Mouse (Mus musculus): ENCODE measurements around the gene Zfp316. TPM values are rescaled to one million over a fixed set of nuclear protein-coding genes. Genes with fewer than 3 reads are reported as not detected.

The Zfp316 gene
- 9.0 and 9.4 TPM in 2 replicates for polyA plus RNA-seq (2015; fragmentation: Nextera tagmentation; extraction: Ambion mirVana)

DNA sequence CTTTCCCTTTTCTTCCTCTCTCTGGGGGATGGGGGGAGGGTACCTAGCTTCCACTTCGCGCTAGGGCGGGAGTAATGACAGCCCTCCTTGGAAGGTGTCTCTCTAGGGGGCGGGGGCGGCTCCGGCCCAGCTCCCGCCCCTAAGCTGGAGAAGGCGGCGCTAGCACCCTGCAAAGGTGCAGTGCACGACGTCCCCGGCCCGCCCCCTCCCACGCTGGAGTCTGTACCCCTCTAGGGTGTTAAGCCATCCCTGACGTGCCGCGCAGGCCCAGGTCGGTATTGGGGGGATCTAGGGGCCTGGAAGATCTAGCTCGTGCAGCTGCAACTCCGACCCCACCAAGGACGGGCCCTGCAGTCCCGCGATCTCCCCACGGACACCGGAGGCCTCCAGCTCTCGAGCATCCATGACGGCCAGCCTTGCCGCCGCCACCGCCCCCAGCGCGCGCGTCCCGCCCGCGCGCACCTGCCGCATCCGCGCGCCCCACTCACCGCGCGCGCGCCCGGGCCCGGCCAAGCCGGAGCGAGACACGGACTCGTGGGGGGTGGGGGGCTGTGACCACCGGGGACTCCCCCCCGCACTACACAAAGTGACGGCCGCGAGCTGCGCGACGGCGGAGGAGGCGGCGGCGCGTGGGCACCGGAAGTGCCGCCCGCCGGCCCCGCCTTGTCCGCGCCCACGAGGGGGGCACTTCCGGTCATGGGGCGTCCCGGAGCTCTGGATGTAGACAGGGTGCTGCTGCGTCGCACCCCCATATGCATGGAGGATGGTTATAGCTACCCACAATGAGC lies at the start of gene Zfp316:
Gene Zfp316 (minus strand): TSS at position 660 of the 788 bp plus-strand sequence.
- under 1% methylated on average over 79 of the region's 79 CpGs for WGBS
- Histone ChIP-seq H3K4me3 (peak within 1 kb of the TSS; percentile 81), H3K9ac (peak within 1 kb of the TSS; percentile 96), H3K4me1 (replicated peaks) (peaks cover 53% of the 10 kb centered on the region), H3K9me3 (no peaks in the 10 kb centered on the region), H3K36me3 (peaks cover 5% of the 10 kb centered on the region), H3K27ac (peak within 1 kb of the TSS; percentile 91), H3K4me2 (peak within 1 kb of the TSS; percentile 90), H3K27me3 (0 out of 2 replicates have a peak, but pooled peaks cover 3% of the 10 kb centered on the region)
- peak; percentile 88 for ATAC-seq (ENCODE audit: low FRiP score)

DNA sequence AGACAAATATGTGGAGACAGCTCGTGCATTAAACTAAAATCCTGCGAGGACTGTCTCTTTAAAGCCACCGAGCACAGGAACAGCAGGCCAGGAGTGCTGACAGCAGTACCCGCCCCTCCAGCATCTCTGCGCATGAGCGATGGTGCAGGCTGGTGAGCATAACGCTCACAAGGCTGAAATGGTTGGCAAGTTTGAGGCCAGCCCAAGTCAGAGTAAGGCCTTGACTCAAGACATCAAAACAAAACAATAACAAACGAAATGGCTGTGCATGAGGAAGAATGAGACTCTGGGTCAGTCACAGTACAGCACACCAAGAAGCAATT lies 47.4 kb upstream of the Zfp316 start:
- Histone ChIP-seq H3K9me3 (no peaks in the 10 kb centered on the region), H3K36me3 (peaks cover 71% of the 10 kb centered on the region), H3K27me3 (no peaks in the 10 kb centered on the region), H3K4me3 (no peak overlapping the region), H3K4me2 (no peak overlapping the region), H3K4me1 (replicated peaks) (peaks cover 24% of the 10 kb centered on the region), H3K9ac (no peak overlapping the region), H3K27ac (no peak overlapping the region)
- no peak for ATAC-seq (ENCODE audit: low FRiP score)
- WGBS = 86% methylated on average over 8 of the region's 8 CpGs

- H3K4me1 ChIP-seq (replicated peaks) = peaks cover 26% of the 10 kb centered on the region
- H3K27ac ChIP-seq = no peak overlapping the region
- no peaks in the 10 kb centered on the region for H3K9me3 ChIP-seq
- no peak for ATAC-seq (ENCODE audit: low FRiP score)
- H3K4me3 ChIP-seq = no peak overlapping the region
- H3K4me2 ChIP-seq = no peak overlapping the region
- H3K9ac ChIP-seq = 0 out of 2 replicates have a peak overlapping the region, but pooled peaks have one; percentile 19
- 86% methylated on average over 5 of the region's 5 CpGs for WGBS
- no peaks in the 10 kb centered on the region for H3K27me3 ChIP-seq
- peaks cover 71% of the 10 kb centered on the region for H3K36me3 ChIP-seq
Observed at GRCm38 (mm10) chr5:143316605-143317287, 46.9 kb upstream of the Zfp316 start.

DNA sequence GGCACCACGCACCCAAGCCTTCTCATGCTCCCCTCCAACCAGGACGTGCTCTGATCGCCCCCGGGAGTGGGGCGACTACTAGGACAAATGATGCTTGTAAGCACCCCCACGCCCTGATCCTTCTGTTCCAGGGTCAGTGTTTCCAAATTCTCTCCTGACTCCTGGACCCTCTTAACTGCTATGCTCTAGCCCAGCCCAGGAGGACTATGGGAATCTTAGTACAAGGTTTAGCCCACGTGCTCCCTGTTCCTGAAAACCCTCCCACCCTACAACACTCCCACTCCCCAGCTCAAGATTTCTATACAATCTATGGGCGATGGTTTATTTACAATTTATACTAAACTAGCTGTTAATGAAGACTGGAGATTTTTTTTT lies 45.7 kb upstream of the Zfp316 start:
- Histone ChIP-seq H3K27me3 (no peaks in the 10 kb centered on the region), H3K9ac (0 out of 2 replicates have a peak overlapping the region, but pooled peaks have one; percentile 26), H3K36me3 (peaks cover 71% of the 10 kb centered on the region), H3K27ac (peak overlapping the region; percentile 98; the same call in 1 of the 2 replicates), H3K4me3 (peak overlapping the region; percentile 86), H3K9me3 (no peaks in the 10 kb centered on the region), H3K4me1 (replicated peaks) (peaks cover 39% of the 10 kb centered on the region), H3K4me2 (peak overlapping the region; percentile 86)
- no peak; the same call in 1 of the 2 replicates for ATAC-seq (ENCODE audit: low FRiP score)
- WGBS = 12% methylated on average over 8 of the region's 8 CpGs

DNA sequence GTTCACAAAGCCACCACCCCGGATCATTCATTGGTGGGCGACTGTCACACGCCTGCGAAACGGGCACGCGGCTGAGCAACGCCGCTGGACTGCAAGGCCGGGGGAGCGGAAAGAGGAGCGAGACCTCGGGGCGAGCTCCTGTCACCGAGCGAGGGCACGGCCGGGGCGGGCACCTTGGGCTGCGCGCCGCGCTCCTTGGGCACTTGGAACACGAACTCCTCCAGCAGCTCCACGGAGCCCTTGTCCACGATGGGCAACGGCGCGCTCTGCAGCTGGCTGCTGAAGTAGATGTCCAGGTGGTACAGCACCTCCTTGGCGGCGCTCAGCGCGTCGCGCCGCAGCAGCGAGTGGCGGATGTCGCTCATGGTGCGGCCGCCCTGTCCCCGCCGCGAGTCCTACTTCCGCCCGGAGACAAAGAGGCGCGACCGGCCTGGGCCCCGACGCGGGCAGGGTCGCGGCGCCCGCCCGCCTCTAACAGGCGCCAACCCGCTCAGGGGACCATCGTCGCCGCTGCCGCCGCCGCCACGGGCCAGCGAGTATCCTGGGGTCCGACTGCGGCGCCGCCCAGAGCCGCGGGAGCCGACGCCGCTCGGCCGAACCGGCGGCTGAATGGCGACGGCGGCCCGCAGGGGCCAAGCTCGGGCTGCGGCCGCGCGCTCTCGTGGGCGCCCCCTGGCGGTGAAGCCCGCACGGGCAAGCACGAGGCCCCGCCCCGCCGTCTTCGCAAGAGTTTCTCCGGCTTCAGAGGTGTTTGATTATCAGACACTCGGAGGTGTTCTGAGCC lies 45.1 kb upstream of the Zfp316 start, which contains the start of gene E130309D02Rik:
Gene E130309D02Rik (minus strand): TSS at position 631 of the 784 bp plus-strand sequence.
- H3K4me3 ChIP-seq = peak within 1 kb of the TSS; percentile 86
- peaks cover 71% of the 10 kb centered on the region for H3K36me3 ChIP-seq
- H3K9ac ChIP-seq = peak within 1 kb of the TSS; percentile 95
- H3K27ac ChIP-seq = peak within 1 kb of the TSS; percentile 98
- H3K4me2 ChIP-seq = peak within 1 kb of the TSS; percentile 86
- peaks cover 44% of the 10 kb centered on the region for H3K4me1 ChIP-seq (replicated peaks)
- WGBS = under 1% methylated on average over 94 of the region's 101 CpGs
- H3K9me3 ChIP-seq = no peaks in the 10 kb centered on the region
- peak; percentile 83 for ATAC-seq (ENCODE audit: low FRiP score)
- H3K27me3 ChIP-seq = no peaks in the 10 kb centered on the region

DNA sequence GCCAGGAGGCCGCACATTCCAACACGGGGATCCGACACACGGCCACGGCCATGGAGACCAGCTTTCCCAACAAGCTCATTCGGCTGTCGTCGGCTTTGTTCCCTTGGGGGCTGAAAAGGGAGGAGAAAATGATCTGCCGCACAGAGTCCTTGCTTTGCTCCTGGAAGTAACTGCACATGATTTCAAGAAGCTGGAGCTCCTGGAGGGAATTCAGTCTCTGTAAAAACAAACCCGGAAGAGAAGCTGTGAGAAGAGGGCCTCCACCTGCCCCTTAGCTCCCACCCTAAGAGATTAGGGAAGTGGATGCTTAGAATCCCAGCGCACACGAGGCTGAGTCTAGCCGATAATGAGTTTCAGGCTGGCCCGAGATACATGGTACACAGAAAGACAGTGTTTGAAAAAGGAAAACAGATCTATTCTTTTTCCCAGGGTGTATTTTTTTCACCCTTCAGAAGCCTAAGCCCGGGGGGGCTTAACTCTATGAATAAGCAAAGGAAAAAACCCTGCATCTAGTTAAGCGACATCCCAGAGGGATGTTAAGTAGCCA lies 44.4 kb upstream of the Zfp316 start:
- Histone ChIP-seq H3K4me1 (replicated peaks) (peaks cover 45% of the 10 kb centered on the region), H3K9me3 (no peaks in the 10 kb centered on the region), H3K27ac (peak overlapping the region; percentile 98), H3K9ac (peak overlapping the region; percentile 95), H3K36me3 (peaks cover 71% of the 10 kb centered on the region), H3K4me3 (peak overlapping the region; percentile 86), H3K27me3 (no peaks in the 10 kb centered on the region), H3K4me2 (peak overlapping the region; percentile 86)
- WGBS = 1% methylated on average over 16 of the region's 16 CpGs
- ATAC-seq (ENCODE audit: low FRiP score) = no peak

GRCm38 (mm10) chr5:143311886-143312285 lies 42.1 kb upstream of the Zfp316 start:
- H3K27me3 ChIP-seq = no peaks in the 10 kb centered on the region
- peaks cover 50% of the 10 kb centered on the region for H3K4me1 ChIP-seq (replicated peaks)
- no peak overlapping the region for H3K27ac ChIP-seq
- no peak for ATAC-seq (ENCODE audit: low FRiP score)
- H3K9me3 ChIP-seq = no peaks in the 10 kb centered on the region
- H3K4me2 ChIP-seq = no peak overlapping the region
- H3K36me3 ChIP-seq = peaks cover 73% of the 10 kb centered on the region
- WGBS = 67% methylated on average over 8 of the region's 8 CpGs
- H3K4me3 ChIP-seq = no peak overlapping the region
- 0 out of 2 replicates have a peak overlapping the region, but pooled peaks have one; percentile 20 for H3K9ac ChIP-seq

- peaks cover 83% of the 10 kb centered on the region for H3K36me3 ChIP-seq
- 98% methylated on average over 7 of the region's 7 CpGs for WGBS
- H3K27me3 ChIP-seq = no peaks in the 10 kb centered on the region
- H3K9me3 ChIP-seq = no peaks in the 10 kb centered on the region
- H3K4me2 ChIP-seq = no peak overlapping the region
- no peak overlapping the region for H3K9ac ChIP-seq
- ATAC-seq (ENCODE audit: low FRiP score) = no peak
- H3K4me1 ChIP-seq (replicated peaks) = peaks cover 55% of the 10 kb centered on the region
- no peak overlapping the region for H3K4me3 ChIP-seq
- no peak overlapping the region for H3K27ac ChIP-seq
Observed at GRCm38 (mm10) chr5:143309916-143310315, 40.1 kb upstream of the Zfp316 start.

- H3K27ac ChIP-seq = no peak overlapping the region
- no peak overlapping the region for H3K4me3 ChIP-seq
- WGBS = 94% methylated on average over 5 of the region's 5 CpGs
- no peak for ATAC-seq (ENCODE audit: low FRiP score)
- H3K27me3 ChIP-seq = no peaks in the 10 kb centered on the region
- H3K4me1 ChIP-seq (replicated peaks) = peaks cover 55% of the 10 kb centered on the region
- H3K9ac ChIP-seq = no peak overlapping the region
- H3K9me3 ChIP-seq = no peaks in the 10 kb centered on the region
- peaks cover 91% of the 10 kb centered on the region for H3K36me3 ChIP-seq
- no peak overlapping the region for H3K4me2 ChIP-seq
Observed at GRCm38 (mm10) chr5:143308825-143309224, 39.0 kb upstream of the Zfp316 start.

DNA sequence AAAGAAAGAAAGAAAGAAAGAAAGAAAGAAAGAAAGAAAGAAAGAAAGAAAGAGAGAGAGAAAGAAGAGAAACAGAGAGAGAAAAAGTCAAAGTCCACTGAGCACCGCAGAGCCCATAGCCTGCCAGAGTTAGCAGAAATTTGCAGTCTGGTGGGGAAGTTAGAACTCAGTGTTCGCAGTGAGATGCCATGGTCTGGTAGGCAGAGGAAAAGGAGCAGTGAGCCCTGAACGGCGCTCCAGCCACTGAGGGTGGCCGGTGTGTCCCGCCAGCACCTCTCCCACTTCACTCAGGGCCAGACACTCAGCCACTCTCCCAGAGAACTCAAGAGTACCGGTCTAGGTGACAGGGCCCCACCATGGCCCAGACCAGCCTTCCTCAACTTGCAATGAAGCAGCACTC lies 34.4 kb upstream of the Zfp316 start:
- 90% methylated on average over 7 of the region's 7 CpGs for WGBS
- no peak overlapping the region for H3K4me2 ChIP-seq
- H3K9ac ChIP-seq = no peak overlapping the region
- no peaks in the 10 kb centered on the region for H3K9me3 ChIP-seq
- no peak overlapping the region for H3K27ac ChIP-seq
- ATAC-seq (ENCODE audit: low FRiP score) = no peak
- no peak overlapping the region for H3K4me3 ChIP-seq
- peaks cover 96% of the 10 kb centered on the region for H3K36me3 ChIP-seq
- H3K27me3 ChIP-seq = no peaks in the 10 kb centered on the region
- H3K4me1 ChIP-seq (replicated peaks) = peaks cover 18% of the 10 kb centered on the region

GRCm38 (mm10) chr5:143301296-143301695 lies 31.5 kb upstream of the Zfp316 start:
- Histone ChIP-seq H3K4me2 (no peak overlapping the region), H3K27ac (no peak overlapping the region), H3K27me3 (no peaks in the 10 kb centered on the region), H3K9ac (no peak overlapping the region), H3K4me1 (replicated peaks) (peaks cover 6% of the 10 kb centered on the region), H3K4me3 (no peak overlapping the region), H3K9me3 (no peaks in the 10 kb centered on the region), H3K36me3 (peaks cover 79% of the 10 kb centered on the region)
- WGBS = 88% methylated on average over 8 of the region's 8 CpGs
- no peak for ATAC-seq (ENCODE audit: low FRiP score)

GRCm38 (mm10) chr5:143299686-143300085 lies 29.9 kb upstream of the Zfp316 start:
- Histone ChIP-seq H3K9me3 (no peaks in the 10 kb centered on the region), H3K9ac (no peak overlapping the region), H3K4me2 (no peak overlapping the region), H3K27me3 (peaks cover 5% of the 10 kb centered on the region), H3K4me3 (no peak overlapping the region), H3K27ac (no peak overlapping the region), H3K4me1 (replicated peaks) (peaks cover 5% of the 10 kb centered on the region), H3K36me3 (peaks cover 66% of the 10 kb centered on the region)
- whole genome bisulfite sequencing = 88% methylated on average over 4 of the region's 4 CpGs
- no peak for ATAC-seq (ENCODE audit: low FRiP score)

Data from hindbrain, embryonic 13.5 days (tissue).